Mouse (Mus musculus) thymus, adult 2 months (tissue): Measurements from ENCODE around the gene Por. TPM values are rescaled to one million over a fixed set of nuclear protein-coding genes. Genes with fewer than 3 reads are reported as not detected.
A peak's percentile ranks its signal among the peaks of the same experiment; 100 is the strongest.

ENCODE experiments used
- DNase-seq: peaks from one replicate; pipeline ENCODE4 v3.0.0; 2021
- H3K27ac ChIP-seq: fragments of 200-500 bp; 2 replicates; pipeline ENCODE4 v1.5.1; 2012; ENCODE audit warnings: low read length, control low read depth; ENCODE audit not compliant: control insufficient read depth, insufficient read depth
- H3K27me3 ChIP-seq: fragments of 200-500 bp; 2 replicates; pipeline ENCODE4 v1.6.1; 2012; ENCODE audit warnings: mild to moderate bottlenecking, low read length, moderate library complexity, mixed read lengths; ENCODE audit not compliant: control insufficient read depth, insufficient read depth
- H3K36me3 ChIP-seq: fragments of 200-500 bp; 2 replicates; pipeline ENCODE4 v1.6.1; 2012; ENCODE audit warnings: mild to moderate bottlenecking, low read length, moderate library complexity; ENCODE audit not compliant: control insufficient read depth, insufficient read depth
- H3K4me1 ChIP-seq: fragments of 200-500 bp; replicated peaks from 2 replicates; pipeline ENCODE4 v1.6.1; 2012; ENCODE audit warnings: low read length; ENCODE audit not compliant: control insufficient read depth, insufficient read depth
- H3K4me3 ChIP-seq: fragments of 200-500 bp; 2 replicates; pipeline ENCODE4 v1.5.1; 2012; ENCODE audit warnings: mild to moderate bottlenecking, low read length, control low read depth, moderate library complexity; ENCODE audit not compliant: control insufficient read depth, insufficient read depth
- CTCF ChIP-seq: fragments of 200-500 bp; IDR thresholded peaks from 2 replicates; pipeline ENCODE4 v1.5.1; 2012; ENCODE audit warnings: mild to moderate bottlenecking, control low read depth, low read length, moderate library complexity, borderline replicate concordance; ENCODE audit not compliant: control insufficient read depth, poor library complexity, insufficient read depth; ENCODE audit errors: extremely low read depth
- POLR2A ChIP-seq: fragments of 200-500 bp; IDR thresholded peaks from 2 replicates; pipeline ENCODE4 v1.6.1; 2012; ENCODE audit warnings: mild to moderate bottlenecking, low read length, control low read depth, moderate library complexity; ENCODE audit not compliant: control insufficient read depth, poor library complexity, insufficient read depth; ENCODE audit errors: extremely low read depth
- WGBS: fragments of 180-500 bp; shearing (Covaris S2); methylation state at CpG from one replicate; pipeline ENCODE4 v1.1.7; 2018; 5-methylcytosine and 5-hydroxymethylcytosine counted together
- polyA plus RNA-seq: library from polyadenylated mRNA; depleted of rRNA; stranded (reverse); fragments of >200 nt; gene quantifications from 2 replicates; pipeline ENCODE4 v1.2.3, GENCODE M21; 2012

Por gene
- polyA plus RNA-seq, 1 experiment = 132 TPM

- no peaks in the 10 kb centered on the region for H3K36me3 ChIP-seq
- peaks cover 10% of the 10 kb centered on the region; the same call in 1 of the 2 replicates for H3K4me1 ChIP-seq
- no peaks in the 10 kb centered on the region for H3K27me3 ChIP-seq
- TF ChIP-seq CTCF = no peak
- TF ChIP-seq POLR2A = no peak
- no peak overlapping the region for H3K4me3 ChIP-seq
- no peak overlapping the region for H3K27ac ChIP-seq
- 21% methylated on average over 3 of the region's 3 CpGs for WGBS
- DNase-seq = peak; percentile 73
These were observed 39.2 kb upstream of the Por start for GRCm38 (mm10) chr5:135630598-135630997.

GRCm38 (mm10) chr5:135632117-135632796 lies 37.6 kb upstream of the Por start, which contains the start of gene Rhbdd2:
Gene Rhbdd2 (plus strand): TSS chr5:135632618.
- H3K36me3 ChIP-seq = no peaks in the 10 kb centered on the region
- H3K4me1 ChIP-seq = peaks cover 10% of the 10 kb centered on the region; the same call in 1 of the 2 replicates
- peak; percentile 98 for DNase-seq
- H3K4me3 ChIP-seq = peak within 1 kb of the TSS; percentile 76
- no peak within 1 kb of the TSS for H3K27ac ChIP-seq
- peak; percentile 52; the same call in 1 of the 2 replicates for TF ChIP-seq CTCF
- peak; percentile 67 for TF ChIP-seq POLR2A
- WGBS = 15% methylated on average over 30 of the region's 30 CpGs
- H3K27me3 ChIP-seq = no peaks in the 10 kb centered on the region

GRCm38 (mm10) chr5:135632797-135633144 lies 37.1 kb upstream of the Por start:
- peaks cover 10% of the 10 kb centered on the region; the same call in 1 of the 2 replicates for H3K4me1 ChIP-seq
- TF ChIP-seq CTCF (no peak; the same call in 1 of the 2 replicates), POLR2A (no peak)
- no peak for DNase-seq
- under 1% methylated on average over 21 of the region's 21 CpGs for WGBS
- H3K27me3 ChIP-seq = no peaks in the 10 kb centered on the region
- peak overlapping the region; percentile 76 for H3K4me3 ChIP-seq
- no peak overlapping the region for H3K27ac ChIP-seq
- 0 out of 2 replicates have a peak, but pooled peaks cover 1% of the 10 kb centered on the region for H3K36me3 ChIP-seq

GRCm38 (mm10) chr5:135639760-135640458 lies 29.9 kb upstream of the Por start:
- 46% methylated on average over 7 of the region's 7 CpGs for WGBS
- 0 out of 2 replicates have a peak, but pooled peaks cover 3% of the 10 kb centered on the region for H3K36me3 ChIP-seq
- peaks cover 7% of the 10 kb centered on the region for H3K4me1 ChIP-seq

GRCm38 (mm10) chr5:135640459-135640789 lies 29.4 kb upstream of the Por start:
- no peak overlapping the region for H3K4me3 ChIP-seq
- WGBS = 64% methylated on average over 6 of the region's 6 CpGs
- H3K4me1 ChIP-seq = peaks cover 7% of the 10 kb centered on the region
- 0 out of 2 replicates have a peak, but pooled peaks cover 3% of the 10 kb centered on the region for H3K36me3 ChIP-seq
- TF ChIP-seq CTCF = no peak
- TF ChIP-seq POLR2A = no peak
- DNase-seq = no peak
- no peaks in the 10 kb centered on the region for H3K27me3 ChIP-seq
- peak overlapping the region; percentile 29; the same call in 1 of the 2 replicates for H3K27ac ChIP-seq

More at GRCm38 (mm10) chr5:135639760-135640458, 29.9 kb upstream of the Por start:
- no peak for DNase-seq
- TF ChIP-seq CTCF (no peak), POLR2A (no peak)
- Histone ChIP-seq H3K4me3 (no peak overlapping the region), H3K27ac (peak overlapping the region; percentile 29), H3K27me3 (no peaks in the 10 kb centered on the region)

GRCm38 (mm10) chr5:135641028-135641427 lies 28.8 kb upstream of the Por start:
- no peak for TF ChIP-seq POLR2A
- TF ChIP-seq CTCF = no peak
- no peak overlapping the region for H3K27ac ChIP-seq

More at GRCm38 (mm10) chr5:135641028-135641427, 28.8 kb upstream of the Por start:
- DNase-seq = no peak
- 92% methylated on average over 1 of the region's 1 CpGs for WGBS
- 0 out of 2 replicates have a peak, but pooled peaks cover 3% of the 10 kb centered on the region for H3K36me3 ChIP-seq
- peaks cover 7% of the 10 kb centered on the region for H3K4me1 ChIP-seq
- H3K27me3 ChIP-seq = no peaks in the 10 kb centered on the region
- H3K4me3 ChIP-seq = no peak overlapping the region
